Mouse (Mus musculus) kidney, adult 2 months (tissue): ENCODE measurements around the gene Dpp9.
A peak's percentile ranks its signal among the peaks of the same experiment; 100 is the strongest.

Experiments used
- CTCF ChIP-seq: fragments of 200-500 bp; conservative IDR thresholded peaks from 2 replicates; pipeline ENCODE4 v1.5.1; 2011; ENCODE audit warnings: low read depth, mild to moderate bottlenecking, control low read depth, low read length, moderate library complexity, mixed read lengths; ENCODE audit not compliant: insufficient read depth, insufficient read length
- POLR2A ChIP-seq: fragments of 200-500 bp; IDR thresholded peaks from one replicate; pipeline ENCODE4 v1.6.1; 2011; ENCODE audit warnings: low read depth, low read length, control low read depth

- no peak for TF ChIP-seq POLR2A
- peak; percentile 89 for TF ChIP-seq CTCF
Observed at GRCm38 (mm10) chr17:56159729-56160128, 59.0 kb downstream of the Dpp9 start.
